Comparison of ENCODE assay signal across 35 mouse cellular contexts in the genomic region with DNA sequence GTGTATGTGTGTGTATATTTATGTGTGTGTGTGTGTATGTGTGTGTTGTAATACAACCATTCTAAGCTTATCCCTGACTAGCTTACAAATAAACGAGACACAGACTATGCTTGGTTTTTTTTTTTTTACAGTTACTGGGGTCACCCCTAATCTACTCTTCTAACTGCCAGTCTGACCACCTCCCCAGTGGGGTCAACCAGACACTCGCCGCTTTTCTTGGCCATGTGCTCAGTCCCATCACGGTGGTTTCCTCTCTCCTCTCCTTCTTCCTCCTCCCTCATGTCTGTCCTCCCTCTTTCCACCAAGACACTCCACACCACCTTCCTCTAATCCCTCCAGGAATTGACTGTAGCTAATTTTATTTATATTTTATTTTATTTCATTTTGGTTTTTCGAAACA.
"Had no signal": no experiment of that assay in that cellular context is flagged by ENCODE, and none has a peak within 500 bp of the region (broad histone marks: within the 10 kb centered on the region; RNA-seq: fewer than 3 reads in every experiment).

No protein-coding gene starts in this region.

- H3K27me3 ChIP-seq: heart, embryonic 12.5 days; heart, embryonic 13.5 days; heart, embryonic 15.5 days; hindbrain, embryonic 12.5 days; hindbrain, embryonic 13.5 days; hindbrain, embryonic 15.5 days; intestine, embryonic 15.5 days; kidney, embryonic 15.5 days had no signal

- ATAC-seq: hindbrain, embryonic 16.5 days; hindbrain, postnatal 0 days; inflammation-experienced regulatory T-cells, adult 6 months; intestine, embryonic 15.5 days; intestine, embryonic 16.5 days; intestine, postnatal 0 days had no signal

- H3K36me3 ChIP-seq: heart, embryonic 10.5 days; heart, embryonic 12.5 days; heart, embryonic 13.5 days; heart, embryonic 15.5 days; hindbrain, embryonic 10.5 days; hindbrain, embryonic 12.5 days; hindbrain, embryonic 13.5 days; hindbrain, embryonic 15.5 days; intestine, embryonic 15.5 days; kidney, embryonic 15.5 days had no signal

- H3K4me3 ChIP-seq: heart, embryonic 10.5 days; heart, embryonic 12.5 days; heart, embryonic 13.5 days; heart, embryonic 15.5 days; hindbrain, embryonic 10.5 days; hindbrain, embryonic 12.5 days; hindbrain, embryonic 13.5 days; hindbrain, embryonic 15.5 days; intestine, embryonic 15.5 days; kidney, embryonic 15.5 days; layer of hippocampus, adult 2 months; left cerebral cortex, adult 2 months had no signal

- H3K4me1 ChIP-seq: heart, embryonic 10.5 days; hindbrain, embryonic 10.5 days; hindbrain, embryonic 12.5 days; hindbrain, embryonic 13.5 days; hindbrain, embryonic 15.5 days; intestine, embryonic 15.5 days had no signal

- DNase-seq: heart, postnatal 10 days; heart, postnatal 14 days; heart, postnatal 36 days; heart, postnatal 4 days; kidney, adult 11 months; kidney, adult 18-20 months; kidney, adult 2 months; kidney, adult 8-10 months; kidney, adult 9 months; kidney, postnatal 10 days; kidney, postnatal 14 days; kidney, postnatal 25 days; kidney, postnatal 36 days; kidney, postnatal 4 days; layer of hippocampus, adult 9-11 months; layer of hippocampus, postnatal 36 days had no signal

- H3K9me3 ChIP-seq: heart, embryonic 10.5 days; heart, embryonic 12.5 days; heart, embryonic 13.5 days; heart, embryonic 15.5 days; hindbrain, embryonic 10.5 days; hindbrain, embryonic 12.5 days; hindbrain, embryonic 13.5 days; hindbrain, embryonic 15.5 days; intestine, embryonic 15.5 days; kidney, embryonic 15.5 days had no signal

- H3K4me2 ChIP-seq: heart, embryonic 12.5 days; heart, embryonic 13.5 days; heart, embryonic 15.5 days; hindbrain, embryonic 12.5 days; hindbrain, embryonic 13.5 days; hindbrain, embryonic 14.5 days; hindbrain, embryonic 15.5 days; intestine, embryonic 15.5 days; kidney, embryonic 15.5 days had no signal

- H3K9ac ChIP-seq: heart, embryonic 12.5 days; heart, embryonic 13.5 days; heart, embryonic 15.5 days; hindbrain, embryonic 12.5 days; hindbrain, embryonic 13.5 days; hindbrain, embryonic 14.5 days; hindbrain, embryonic 15.5 days; intestine, embryonic 15.5 days; kidney, embryonic 15.5 days had no signal

- H3K27ac ChIP-seq: heart, embryonic 10.5 days; heart, embryonic 13.5 days; heart, embryonic 15.5 days; hindbrain, embryonic 10.5 days; hindbrain, embryonic 12.5 days; hindbrain, embryonic 13.5 days; hindbrain, embryonic 14.5 days; hindbrain, embryonic 15.5 days; hindbrain, postnatal 0 days; intestine, embryonic 15.5 days; kidney, embryonic 15.5 days; kidney, postnatal 0 days; layer of hippocampus, adult 2 months; left cerebral cortex, adult 2 months had no signal
